ENCODE assay signal across 14 mouse cellular contexts in the genomic region with DNA sequence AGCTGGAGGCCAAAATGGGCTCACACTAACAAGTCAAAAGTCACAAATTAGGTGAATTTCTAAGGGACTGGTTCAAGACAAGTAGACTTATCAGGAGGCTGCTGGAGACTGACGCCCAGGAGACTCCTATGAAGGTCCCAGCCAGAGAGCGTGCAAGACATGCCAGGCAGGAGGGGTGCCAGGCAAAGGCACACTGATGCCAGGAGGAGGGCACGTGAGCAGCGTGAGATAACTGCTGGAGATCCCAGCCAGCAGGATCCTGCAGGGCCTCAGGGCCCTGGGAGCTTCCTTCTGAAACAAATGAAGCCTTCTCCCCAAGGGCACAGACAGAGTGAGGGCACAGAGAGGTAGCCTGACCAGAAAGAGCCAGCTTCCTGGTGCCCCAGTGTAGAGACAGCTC. TPM values are rescaled to one million over a fixed set of nuclear protein-coding genes. Genes with fewer than 3 reads are reported as not detected.
DNase-seq lines count a peak whose midpoint lies in the region; ATAC-seq and TF ChIP-seq lines count a peak whose summit lies in the region.
"Had no signal": no experiment of that assay in that cellular context is flagged by ENCODE, and none has a peak within 500 bp of the region (broad histone marks: within the 10 kb centered on the region; RNA-seq: fewer than 3 reads in every experiment).

No protein-coding gene starts in this region.

- WGBS in hindbrain, embryonic 10.5 days, result 85% methylated on average over 4 of the region's 4 CpGs
- 48% methylated on average over 4 of the region's 4 CpGs for WGBS in hindbrain, embryonic 16.5 days
- 67% methylated on average over 4 of the region's 4 CpGs for WGBS in forebrain, embryonic 14.5 days
- WGBS in kidney, adult 2 months, result 95% methylated on average over 4 of the region's 4 CpGs

- peaks cover 16% of the 10 kb centered on the region; the same call in 1 of the 2 replicates for H3K27me3 ChIP-seq in hindbrain, embryonic 10.5 days (ENCODE audit: insufficient read depth, poor library complexity, severe bottlenecking)
- H3K27me3 ChIP-seq in hindbrain, embryonic 16.5 days (replicated peaks; ENCODE audit: control insufficient read depth, insufficient read depth, low read length), result no peaks in the 10 kb centered on the region
- no peaks in the 10 kb centered on the region; the same call in 1 of the 2 replicates for H3K27me3 ChIP-seq in forebrain, embryonic 14.5 days (replicated peaks; ENCODE audit: control insufficient read depth, insufficient read depth, low read length)
- no peaks in the 10 kb centered on the region for H3K27me3 ChIP-seq in kidney, adult 2 months (replicated peaks; ENCODE audit: control insufficient read depth, insufficient read depth, low read length)
- H3K27me3 ChIP-seq: embryonic facial prominence, embryonic 15.5 days had no signal

- H3K4me2 ChIP-seq in hindbrain, embryonic 16.5 days (ENCODE audit: low read length), result no peak overlapping the region
- no peak overlapping the region for H3K4me2 ChIP-seq in forebrain, embryonic 14.5 days (ENCODE audit: low read length)
- H3K4me2 ChIP-seq: embryonic facial prominence, embryonic 15.5 days had no signal

- H3K27ac ChIP-seq in hindbrain, embryonic 10.5 days, result peak overlapping the region; percentile 13; the same call in 1 of the 2 replicates
- no peak overlapping the region for H3K27ac ChIP-seq in hindbrain, embryonic 16.5 days (ENCODE audit: low read depth, low read length)
- H3K27ac ChIP-seq in forebrain, embryonic 14.5 days (ENCODE audit: low read depth, low read length), result peak overlapping the region; percentile 93
- no peak overlapping the region for H3K27ac ChIP-seq in kidney, adult 2 months (ENCODE audit: insufficient read depth, low read depth, low read length)
- H3K27ac ChIP-seq: embryonic facial prominence, embryonic 15.5 days; left cerebral cortex, adult 2 months; liver, embryonic 14.5 days had no signal

- peaks cover 17% of the 10 kb centered on the region for H3K36me3 ChIP-seq in hindbrain, embryonic 10.5 days
- no peaks in the 10 kb centered on the region for H3K36me3 ChIP-seq in hindbrain, embryonic 16.5 days (ENCODE audit: control insufficient read depth, insufficient read depth, low read length)
- H3K36me3 ChIP-seq in forebrain, embryonic 14.5 days (ENCODE audit: control insufficient read depth, insufficient read depth, low read length), result no peaks in the 10 kb centered on the region
- no peaks in the 10 kb centered on the region for H3K36me3 ChIP-seq in kidney, adult 2 months (ENCODE audit: control insufficient read depth, insufficient read depth, low read length)

- peaks cover 64% of the 10 kb centered on the region for H3K4me1 ChIP-seq in hindbrain, embryonic 10.5 days (replicated peaks)
- peaks cover 67% of the 10 kb centered on the region for H3K4me1 ChIP-seq in hindbrain, embryonic 16.5 days (ENCODE audit: control insufficient read depth, insufficient read depth, low read depth, low read length)
- H3K4me1 ChIP-seq in forebrain, embryonic 14.5 days (ENCODE audit: control insufficient read depth, insufficient read depth, low read length), result peaks cover 51% of the 10 kb centered on the region
- no peaks in the 10 kb centered on the region for H3K4me1 ChIP-seq in kidney, adult 2 months (ENCODE audit: control insufficient read depth, insufficient read depth, low read length)

- H3K4me3 ChIP-seq in hindbrain, embryonic 10.5 days, result no peak overlapping the region
- H3K4me3 ChIP-seq in hindbrain, embryonic 16.5 days (ENCODE audit: low read length), result no peak overlapping the region
- no peak overlapping the region for H3K4me3 ChIP-seq in forebrain, embryonic 14.5 days (ENCODE audit: low read depth, low read length)
- no peak overlapping the region for H3K4me3 ChIP-seq in kidney, adult 2 months (ENCODE audit: insufficient read depth, low read depth, low read length)
- H3K4me3 ChIP-seq: embryonic facial prominence, embryonic 15.5 days; left cerebral cortex, adult 2 months had no signal

- no peak overlapping the region; the same call in 1 of the 2 replicates for H3K9ac ChIP-seq in hindbrain, embryonic 16.5 days (ENCODE audit: low read depth, low read length)
- H3K9ac ChIP-seq in forebrain, embryonic 14.5 days (ENCODE audit: low read length), result no peak overlapping the region; the same call in 1 of the 2 replicates
- H3K9ac ChIP-seq: embryonic facial prominence, embryonic 15.5 days; liver, embryonic 14.5 days had no signal

- no peak for TF ChIP-seq POLR2A in kidney, adult 2 months (IDR thresholded peaks at IDR 0.05; ENCODE audit: low read depth, low read length)

- DNase-seq in adrenal gland, postnatal 14 days, result peak; percentile 75
- DNase-seq in adrenal gland, adult 18-20 months (ENCODE audit: low spot score in 2 of 2), result no peak
- DNase-seq in hindbrain, embryonic 10.5 days (ENCODE audit: low spot score), result no peak
- DNase-seq in forebrain, embryonic 14.5 days (ENCODE audit: low spot score), result peak; percentile 51
- DNase-seq in frontal cortex, postnatal 36 days (ENCODE audit: low spot score in 2 of 2), result no peak
- DNase-seq in kidney, adult 2 months, result no peak
- DNase-seq: cerebellum, postnatal 25 days; lung, postnatal 4 days had no signal

- TF ChIP-seq CTCF in kidney, adult 2 months (conservative IDR thresholded peaks at IDR 0.05; ENCODE audit: insufficient read depth, insufficient read length, low read depth, low read length), result no peak

- no peak for ATAC-seq in hindbrain, embryonic 16.5 days
- ATAC-seq in forebrain, embryonic 14.5 days, result no peak
- ATAC-seq in megakaryocyte-erythroid progenitor cell, adult 5-6 weeks (replicated peaks; ENCODE audit: low FRiP score, low TSS enrichment, poor library complexity, severe bottlenecking), result peak; percentile 22; the same call in 1 of the 2 replicates

- no peaks in the 10 kb centered on the region for H3K9me3 ChIP-seq in hindbrain, embryonic 10.5 days
- H3K9me3 ChIP-seq in hindbrain, embryonic 16.5 days (ENCODE audit: control insufficient read depth, low read length), result no peaks in the 10 kb centered on the region
- H3K9me3 ChIP-seq in forebrain, embryonic 14.5 days (replicated peaks; ENCODE audit: control insufficient read depth, low read length), result no peaks in the 10 kb centered on the region
- H3K9me3 ChIP-seq: embryonic facial prominence, embryonic 15.5 days had no signal

RNA-seq across cellular contexts. Expression of a gene that starts 32.6 kb away (rescaled TPM):
- 48.0 and 50.6 TPM in 2 replicates for total RNA-seq in adrenal gland, postnatal 14 days (2021)
- 10 to 100 TPM; 42.0 to 76.0 TPM for total RNA-seq in adrenal gland, adult 18-20 months (2021)
- polyA plus RNA-seq in hindbrain, embryonic 10.5 days (2016; fragmentation: Nextera tagmentation; extraction: Ambion mirVana), result 16.5 and 18.0 TPM in 2 replicates
- polyA plus RNA-seq in hindbrain, embryonic 16.5 days (2015; fragmentation: Nextera tagmentation; extraction: Ambion mirVana), result 17.8 and 19.3 TPM in 2 replicates
- polyA plus RNA-seq in forebrain, embryonic 14.5 days (2014; fragmentation: Nextera tagmentation; extraction: Ambion mirVana), result 13.7 and 15.8 TPM in 2 replicates
- total RNA-seq in megakaryocyte-erythroid progenitor cell, adult 5-6 weeks (2014; fragmentation: Nextera tagmentation), result 9.8 and 14.7 TPM in 2 replicates
- total RNA-seq in megakaryocyte-erythroid progenitor cell, adult 5-6 weeks (2017), result 5.8 and 9.5 TPM in 2 replicates
- 73.9 and 74.9 TPM in 2 replicates for polyA plus RNA-seq in kidney, adult 2 months (2012; rRNA removed)

RNA-seq across cellular contexts. Expression of a gene that starts 39.9 kb away (rescaled TPM):
- 0.19 and 0.41 TPM in 2 replicates for total RNA-seq in adrenal gland, postnatal 14 days (2021)
- under 1 TPM; 0.22 to 0.99 TPM for total RNA-seq in adrenal gland, adult 18-20 months (2021)
- polyA plus RNA-seq in hindbrain, embryonic 10.5 days (2016; fragmentation: Nextera tagmentation; extraction: Ambion mirVana), result 0.80 and 1.2 TPM in 2 replicates
- 2.3 and 2.9 TPM in 2 replicates for polyA plus RNA-seq in hindbrain, embryonic 16.5 days (2015; fragmentation: Nextera tagmentation; extraction: Ambion mirVana)
- 0.69 and 1.4 TPM in 2 replicates for polyA plus RNA-seq in forebrain, embryonic 14.5 days (2014; fragmentation: Nextera tagmentation; extraction: Ambion mirVana)
- not detected in 2 replicates for total RNA-seq in megakaryocyte-erythroid progenitor cell, adult 5-6 weeks (2014; fragmentation: Nextera tagmentation)
- not detected in 2 replicates for total RNA-seq in megakaryocyte-erythroid progenitor cell, adult 5-6 weeks (2017)
- 0.11 TPM in 1 of 2 replicates, not detected in the other for polyA plus RNA-seq in kidney, adult 2 months (2012; rRNA removed)
- polyA plus RNA-seq: gonadal fat pad, adult 2 months; liver, embryonic 14.5 days had no signal

Comparison
In these comparisons a context has a peak if more than half of its experiments do, and no peak if none do; other contexts are left out.
1. DNase-seq: peak in adrenal gland, postnatal 14 days (single experiment) and forebrain, embryonic 14.5 days (single experiment); none in adrenal gland, adult 18-20 months (0 of 2), hindbrain, embryonic 10.5 days (single experiment), frontal cortex, postnatal 36 days (0 of 2) and kidney, adult 2 months (single experiment).
2. H3K27ac ChIP-seq: peak in hindbrain, embryonic 10.5 days (single experiment) and forebrain, embryonic 14.5 days (single experiment); none in hindbrain, embryonic 16.5 days (single experiment) and kidney, adult 2 months (single experiment).